Mouse (Mus musculus) kidney, adult 2 months (tissue): ENCODE results near the gene Gm21970.

Experiments used
- CTCF ChIP-seq: fragments of 200-500 bp; conservative IDR thresholded peaks from 2 replicates; pipeline ENCODE4 v1.5.1; 2011; ENCODE audit warnings: low read depth, mild to moderate bottlenecking, control low read depth, low read length, moderate library complexity, mixed read lengths; ENCODE audit not compliant: insufficient read depth, insufficient read length
- POLR2A ChIP-seq: fragments of 200-500 bp; IDR thresholded peaks from one replicate; pipeline ENCODE4 v1.6.1; 2011; ENCODE audit warnings: low read depth, low read length, control low read depth

- TF ChIP-seq CTCF = no peak
- no peak for TF ChIP-seq POLR2A
These were observed 50.3 kb downstream of the Gm21970 start for GRCm38 (mm10) chr16:91441811-91442240.
